Mouse (Mus musculus): ENCODE data around the gene Rgs10.
"Not testable (repeated sequence)": the region's sequence is repeated elsewhere in the genome, so short reads cannot be mapped to it uniquely, and the experiment has no call there.

Rgs10 gene

GRCm38 (mm10) chr7:128344928-128345653 is 73.5 kb downstream of the Rgs10 start:
- no peak for DNase-seq (ENCODE audit: low read depth, low spot score)

- no peak for DNase-seq (ENCODE audit: low read depth, low spot score)
Measured at GRCm38 (mm10) chr7:128344488-128344887, 74.1 kb downstream of the Rgs10 start.

DNA sequence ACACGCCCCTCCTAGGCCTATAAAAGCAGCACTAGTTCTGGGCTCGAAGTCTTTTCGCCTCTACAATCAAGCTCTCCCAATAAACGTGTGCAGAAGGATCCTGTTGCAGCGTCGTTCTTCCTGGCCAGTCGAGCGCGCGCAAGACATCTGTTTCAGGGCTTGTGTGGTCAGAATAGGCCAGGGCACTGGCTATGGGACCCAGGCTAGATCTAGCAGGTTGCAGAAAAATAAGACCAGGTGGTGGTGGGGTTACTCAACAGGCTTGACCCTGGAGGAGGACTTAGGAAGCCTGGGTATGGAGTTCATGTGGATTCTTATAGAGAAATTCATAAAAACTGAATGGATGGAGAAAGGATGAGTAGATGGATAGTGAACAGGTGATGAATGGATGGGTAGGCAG is 75.9 kb downstream of the Rgs10 start:
- not testable (repeated sequence) for DNase-seq (ENCODE audit: low read depth, low spot score)

DNA sequence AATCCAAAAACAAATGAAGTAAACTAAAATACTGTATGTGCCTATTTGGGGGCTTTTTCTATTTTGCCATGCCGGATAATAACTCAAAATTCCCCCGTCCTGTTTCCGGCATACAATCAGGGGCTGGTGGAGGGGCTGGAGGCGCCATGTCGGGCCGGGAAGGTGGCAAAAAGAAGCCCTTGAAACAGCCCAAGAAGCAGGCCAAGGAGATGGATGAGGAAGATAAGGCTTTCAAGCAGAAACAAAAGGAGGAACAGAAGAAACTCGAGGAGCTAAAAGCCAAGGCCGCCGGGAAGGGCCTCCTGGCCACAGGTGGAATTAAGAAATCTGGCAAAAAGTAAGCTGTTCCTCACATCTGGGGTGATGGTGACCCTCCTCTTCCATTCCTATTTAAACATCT is 78.2 kb downstream of the Rgs10 start:
- DNase-seq (ENCODE audit: low read depth, low spot score): not testable (repeated sequence)

GRCm38 (mm10) chr7:128332896-128333295 is 85.7 kb downstream of the Rgs10 start:
- no peak for DNase-seq (ENCODE audit: low read depth, low spot score)

DNA sequence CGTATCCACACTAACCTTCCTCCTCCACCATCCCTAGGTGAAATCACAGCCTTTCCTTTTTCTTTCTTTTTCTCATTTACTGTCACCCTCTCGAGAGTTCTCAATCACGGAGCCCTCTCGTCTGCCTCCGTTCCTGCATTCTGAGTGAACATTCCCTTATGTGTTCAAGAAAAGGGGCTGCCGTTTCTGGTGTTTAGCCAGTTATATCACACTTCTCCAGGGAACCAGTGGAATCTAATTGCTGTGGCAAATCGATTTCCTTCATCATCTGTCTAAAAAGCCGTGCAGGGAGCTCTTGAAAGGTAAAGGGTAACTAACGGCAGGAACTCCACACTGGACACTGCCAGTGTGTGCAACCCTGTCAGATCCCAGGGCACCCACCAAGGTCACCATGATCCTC is 87.6 kb downstream of the Rgs10 start:
- no peak for DNase-seq (ENCODE audit: low read depth, low spot score)

GRCm38 (mm10) chr7:128324977-128325376 is 93.6 kb downstream of the Rgs10 start:
- no peak for DNase-seq (ENCODE audit: low read depth, low spot score)

All from brain, embryonic 18.5 days (tissue).